In the genomic region with DNA sequence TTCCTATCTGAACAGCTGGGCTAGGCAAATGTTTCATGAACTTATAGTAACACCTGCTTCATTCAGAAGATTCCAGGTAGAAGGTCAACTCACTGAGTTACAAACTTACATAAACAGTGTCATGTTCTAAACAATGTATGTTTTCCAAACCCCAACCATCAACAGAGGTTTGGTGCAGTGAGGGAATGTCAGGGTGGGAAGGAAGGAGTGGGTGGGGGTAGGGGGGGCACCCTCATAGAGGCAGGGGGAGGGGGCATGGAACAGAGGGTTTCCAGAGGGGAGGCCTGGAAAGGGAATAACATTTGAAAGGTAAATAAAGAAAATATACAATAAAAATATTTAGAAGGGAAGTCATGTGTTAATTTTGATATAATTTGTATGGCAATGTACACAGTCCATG, we compare ENCODE assay signal across 16 mouse cellular contexts. TPM values are rescaled to one million over a fixed set of nuclear protein-coding genes. Genes with fewer than 3 reads are reported as not detected.
DNase-seq lines count a peak whose midpoint lies in the region; ATAC-seq and TF ChIP-seq lines count a peak whose summit lies in the region.
"Had no signal": no experiment of that assay in that cellular context is flagged by ENCODE, and none has a peak within 500 bp of the region (broad histone marks: within the 10 kb centered on the region; RNA-seq: fewer than 3 reads in every experiment).

No protein-coding gene starts in this region.

- no peak overlapping the region for H3K27ac ChIP-seq in forebrain, embryonic 15.5 days (replicated peaks)
- no peak overlapping the region for H3K27ac ChIP-seq in forebrain, embryonic 10.5 days
- peak overlapping the region; percentile 41; the same call in 1 of the 2 replicates for H3K27ac ChIP-seq in layer of hippocampus, adult 2 months
- no peak overlapping the region for H3K27ac ChIP-seq in stomach, embryonic 16.5 days (ENCODE audit: low read length)
- H3K27ac ChIP-seq in stomach, postnatal 0 days (replicated peaks), result no peak overlapping the region
- H3K27ac ChIP-seq: heart, embryonic 15.5 days; limb, embryonic 15.5 days; liver, embryonic 15.5 days had no signal

- peaks cover 14% of the 10 kb centered on the region for H3K4me1 ChIP-seq in forebrain, embryonic 15.5 days
- peaks cover 14% of the 10 kb centered on the region for H3K4me1 ChIP-seq in forebrain, embryonic 10.5 days
- 0 out of 2 replicates have a peak, but pooled peaks cover 2% of the 10 kb centered on the region for H3K4me1 ChIP-seq in stomach, embryonic 16.5 days (ENCODE audit: control insufficient read depth, insufficient read depth, low read length)
- H3K4me1 ChIP-seq in stomach, postnatal 0 days (replicated peaks; ENCODE audit: control insufficient read depth, insufficient read depth), result no peaks in the 10 kb centered on the region
- H3K4me1 ChIP-seq: limb, embryonic 15.5 days had no signal

- peaks cover 4% of the 10 kb centered on the region; the same call in 1 of the 2 replicates for H3K36me3 ChIP-seq in forebrain, embryonic 15.5 days
- H3K36me3 ChIP-seq in forebrain, embryonic 10.5 days (replicated peaks), result peaks cover 9% of the 10 kb centered on the region
- 0 out of 2 replicates have a peak, but pooled peaks cover 2% of the 10 kb centered on the region for H3K36me3 ChIP-seq in stomach, embryonic 16.5 days (ENCODE audit: control insufficient read depth, insufficient read depth, low read length)
- H3K36me3 ChIP-seq in stomach, postnatal 0 days (ENCODE audit: control insufficient read depth, insufficient read depth, low read length), result no peaks in the 10 kb centered on the region; the same call in none of the 2 replicates
- H3K36me3 ChIP-seq: heart, embryonic 15.5 days; limb, embryonic 15.5 days had no signal

- no peak for DNase-seq in forebrain, embryonic 10.5 days (ENCODE audit: extremely low spot score, low spot score)
- no peak for DNase-seq in layer of hippocampus, adult 2 months (ENCODE audit: low spot score in 2 of 2)
- DNase-seq in layer of hippocampus, adult 8-10 months (ENCODE audit: low spot score in 2 of 2), result no peak
- no peak for DNase-seq in stomach, postnatal 0 days (ENCODE audit: low spot score)
- no peak for DNase-seq in heart, postnatal 4 days
- DNase-seq: cerebellum, adult 11-12 months; gastrocnemius, postnatal 36 days; kidney, adult 11 months; right cerebral cortex, postnatal 4 days had no signal

- H3K9me3 ChIP-seq in forebrain, embryonic 15.5 days, result no peaks in the 10 kb centered on the region
- no peaks in the 10 kb centered on the region for H3K9me3 ChIP-seq in forebrain, embryonic 10.5 days
- no peaks in the 10 kb centered on the region for H3K9me3 ChIP-seq in stomach, embryonic 16.5 days (replicated peaks; ENCODE audit: control insufficient read depth, low read length)
- H3K9me3 ChIP-seq in stomach, postnatal 0 days (ENCODE audit: control insufficient read depth, low read length), result no peaks in the 10 kb centered on the region
- H3K9me3 ChIP-seq: heart, embryonic 15.5 days; limb, embryonic 15.5 days; liver, embryonic 15.5 days had no signal

- TF ChIP-seq CTCF in layer of hippocampus, adult 2 months (conservative IDR thresholded peaks at IDR 0.05), result no peak
- no peak for TF ChIP-seq CTCF in stomach, postnatal 0 days (IDR thresholded peaks at IDR 0.05; ENCODE audit: low read depth)

- no peak overlapping the region for H3K9ac ChIP-seq in forebrain, embryonic 15.5 days (replicated peaks)
- no peak overlapping the region for H3K9ac ChIP-seq in stomach, embryonic 16.5 days (ENCODE audit: low read length)
- no peak overlapping the region for H3K9ac ChIP-seq in stomach, postnatal 0 days (ENCODE audit: low read length)
- H3K9ac ChIP-seq: heart, embryonic 15.5 days; limb, embryonic 15.5 days; liver, embryonic 15.5 days had no signal

- no peak for TF ChIP-seq EP300 in stomach, postnatal 0 days (optimal IDR thresholded peaks at IDR 0.05)

- H3K4me3 ChIP-seq in forebrain, embryonic 15.5 days, result no peak overlapping the region
- H3K4me3 ChIP-seq in forebrain, embryonic 10.5 days, result no peak overlapping the region
- H3K4me3 ChIP-seq in layer of hippocampus, adult 2 months, result no peak overlapping the region
- H3K4me3 ChIP-seq in stomach, embryonic 16.5 days (replicated peaks; ENCODE audit: low read length), result no peak overlapping the region
- no peak overlapping the region for H3K4me3 ChIP-seq in stomach, postnatal 0 days (ENCODE audit: low read depth, low read length)
- H3K4me3 ChIP-seq: heart, embryonic 15.5 days; limb, embryonic 15.5 days; liver, embryonic 15.5 days had no signal

- no peak overlapping the region for H3K4me2 ChIP-seq in forebrain, embryonic 15.5 days (replicated peaks)
- H3K4me2 ChIP-seq in stomach, embryonic 16.5 days (ENCODE audit: low read depth, low read length), result no peak overlapping the region
- H3K4me2 ChIP-seq in stomach, postnatal 0 days (replicated peaks; ENCODE audit: low read depth), result no peak overlapping the region
- H3K4me2 ChIP-seq: heart, embryonic 15.5 days; limb, embryonic 15.5 days; liver, embryonic 15.5 days had no signal

- ATAC-seq in forebrain, embryonic 15.5 days (replicated peaks), result peak; percentile 20; the same call in 1 of the 2 replicates
- ATAC-seq in stomach, embryonic 16.5 days (ENCODE audit: insufficient read depth, low FRiP score), result peak; percentile 53; the same call in 1 of the 2 replicates
- ATAC-seq in stomach, postnatal 0 days (ENCODE audit: low FRiP score, low TSS enrichment), result no peak
- ATAC-seq in CD4-positive, CD25-positive, alpha-beta regulatory T cell, adult 4 months, result no peak

- no peaks in the 10 kb centered on the region for H3K27me3 ChIP-seq in forebrain, embryonic 15.5 days
- H3K27me3 ChIP-seq in forebrain, embryonic 10.5 days (ENCODE audit: poor library complexity, severe bottlenecking), result no peaks in the 10 kb centered on the region
- H3K27me3 ChIP-seq in stomach, embryonic 16.5 days (ENCODE audit: control insufficient read depth, insufficient read depth, low read length), result no peaks in the 10 kb centered on the region
- no peaks in the 10 kb centered on the region for H3K27me3 ChIP-seq in stomach, postnatal 0 days (ENCODE audit: control insufficient read depth, insufficient read depth, low read length)
- H3K27me3 ChIP-seq: CH12.LX; heart, embryonic 15.5 days; limb, embryonic 15.5 days; liver, embryonic 15.5 days had no signal

RNA-seq across cellular contexts. Expression of gene Golim4, which starts 46.0 kb away (rescaled TPM):
- 31.5 and 34.8 TPM in 2 replicates for polyA plus RNA-seq in forebrain, embryonic 15.5 days (2015; fragmentation: Nextera tagmentation; extraction: Ambion mirVana)
- 50.1 and 57.1 TPM in 2 replicates for polyA plus RNA-seq in forebrain, embryonic 10.5 days (2016; fragmentation: Nextera tagmentation; extraction: Ambion mirVana)
- 10 to 100 TPM; 26.2 to 31.5 TPM for total RNA-seq in layer of hippocampus, adult 2 months (2021)
- total RNA-seq in layer of hippocampus, adult 8-10 months (2022), result 10 to 100 TPM; 23.7 to 36.5 (median 31.5) TPM
- polyA plus RNA-seq in stomach, embryonic 16.5 days (2015; fragmentation: Nextera tagmentation; extraction: Ambion mirVana), result 70.0 and 77.6 TPM in 2 replicates
- 40.0 and 40.3 TPM in 2 replicates for polyA plus RNA-seq in stomach, postnatal 0 days (2015; fragmentation: Nextera tagmentation; extraction: Ambion mirVana)
- 1 to 10 TPM; 5.1 to 8.0 TPM for polyA plus RNA-seq in CD4-positive, CD25-positive, alpha-beta regulatory T cell, adult 4 months (2017; shearing (Covaris generic))
- 10 to 100 TPM; 39.7 to 40.6 TPM for total RNA-seq in heart, postnatal 4 days (2021)

Comparison
In these comparisons a context has a peak if more than half of its experiments do, and no peak if none do; other contexts are left out.
1. ATAC-seq: peak in forebrain, embryonic 15.5 days (single experiment) and stomach, embryonic 16.5 days (single experiment); none in stomach, postnatal 0 days (single experiment) and CD4-positive, CD25-positive, alpha-beta regulatory T cell, adult 4 months (single experiment).